Mouse (Mus musculus) embryonic facial prominence, embryonic 11.5 days (tissue): ENCODE results near the gene Gipr. TPM values are rescaled to one million over a fixed set of nuclear protein-coding genes. Genes with fewer than 3 reads are reported as not detected.
A peak's percentile ranks its signal among the peaks of the same experiment; 100 is the strongest.

ENCODE experiments used
- ATAC-seq: fragments of 200-750 bp; cut with Nextera tagmentation; replicated peaks from 2 replicates; pipeline ENCODE4 v1.8.0; 2017; ENCODE audit warnings: low read depth; ENCODE audit not compliant: insufficient number of reproducible peaks, low FRiP score, low TSS enrichment
- DNase-seq: peaks from one replicate; pipeline ENCODE4 v3.0.0-alpha.2; 2015; ENCODE audit warnings: low spot score
- H3K27ac ChIP-seq: fragments of 300-500 bp; sonication (generic); replicated peaks from 2 replicates; pipeline ENCODE4 v1.5.1; 2014; ENCODE audit warnings: mild to moderate bottlenecking, low read depth, low read length, control low read depth
- H3K27me3 ChIP-seq: fragments of 300-500 bp; sonication (generic); 2 replicates; pipeline ENCODE4 v1.6.1; 2014; ENCODE audit warnings: mild to moderate bottlenecking, low read length, moderate library complexity, mixed read lengths; ENCODE audit not compliant: control insufficient read depth, insufficient read depth
- H3K36me3 ChIP-seq: fragments of 300-500 bp; sonication (generic); replicated peaks from 2 replicates; pipeline ENCODE4 v1.6.1; 2014; ENCODE audit warnings: low read depth, mild to moderate bottlenecking, low read length, moderate library complexity, mixed read lengths; ENCODE audit not compliant: control insufficient read depth, insufficient read depth
- H3K4me1 ChIP-seq: fragments of 300-500 bp; sonication (generic); 2 replicates; pipeline ENCODE4 v1.6.1; 2014; ENCODE audit warnings: low read length, mixed read lengths; ENCODE audit not compliant: control insufficient read depth, insufficient read depth
- H3K4me2 ChIP-seq: fragments of 300-500 bp; sonication (generic); 2 replicates; pipeline ENCODE4 v1.6.1; 2014; ENCODE audit warnings: low read depth, mild to moderate bottlenecking, control low read depth, low read length, moderate library complexity
- H3K4me3 ChIP-seq: fragments of 300-500 bp; sonication (generic); 2 replicates; pipeline ENCODE4 v1.5.1; 2014; ENCODE audit warnings: low read depth, low read length, control low read depth
- H3K9ac ChIP-seq: fragments of 300-500 bp; sonication (generic); replicated peaks from 2 replicates; pipeline ENCODE4 v1.6.1; 2014; ENCODE audit warnings: mild to moderate bottlenecking, control low read depth, low read length
- H3K9me3 ChIP-seq: fragments of 300-500 bp; sonication (generic); replicated peaks from 2 replicates; pipeline ENCODE4 v1.6.1; 2016; ENCODE audit warnings: mild to moderate bottlenecking, low read length, inconsistent platforms, mixed read lengths; ENCODE audit not compliant: control insufficient read depth
- WGBS: fragments of 180-500 bp; shearing (Covaris S2); extraction: QIAGEN DNeasy Blood & Tissue Kit; methylation state at CpG from one replicate; pipeline ENCODE4 v1.1.7; 2014; 5-methylcytosine and 5-hydroxymethylcytosine counted together
- polyA plus RNA-seq: library from polyadenylated mRNA; unstranded; fragments of >200 nt; fragmentation: Nextera tagmentation; extraction: Ambion mirVana; gene quantifications from 2 replicates; pipeline ENCODE4 v1.2.1, GENCODE M21; 2014

Gipr gene
- polyA plus RNA-seq, 1 experiment from 2014 or later = 0.77 TPM

- Histone ChIP-seq H3K9ac (no peak overlapping the region), H3K27ac (no peak overlapping the region), H3K27me3 (peaks cover 9% of the 10 kb centered on the region), H3K4me2 (no peak overlapping the region), H3K4me3 (no peak overlapping the region), H3K4me1 (no peaks in the 10 kb centered on the region), H3K36me3 (no peaks in the 10 kb centered on the region), H3K9me3 (no peaks in the 10 kb centered on the region)
- no peak for ATAC-seq
- DNase-seq = no peak
- 87% methylated on average over 6 of the region's 6 CpGs for WGBS
Measured at GRCm38 (mm10) chr7:19184758-19185157, 18.8 kb upstream of the Gipr start.

- peaks cover 2% of the 10 kb centered on the region; the same call in 1 of the 2 replicates for H3K4me1 ChIP-seq
- H3K4me3 ChIP-seq = no peak overlapping the region
- DNase-seq (no peak), ATAC-seq (no peak)
- H3K27ac ChIP-seq = no peak overlapping the region
- no peak overlapping the region for H3K4me2 ChIP-seq
- H3K36me3 ChIP-seq = no peaks in the 10 kb centered on the region
- H3K9ac ChIP-seq = no peak overlapping the region
- H3K27me3 ChIP-seq = peaks cover 13% of the 10 kb centered on the region
- WGBS = 82% methylated on average over 2 of the region's 2 CpGs
- H3K9me3 ChIP-seq = no peaks in the 10 kb centered on the region
Measured at GRCm38 (mm10) chr7:19184250-19184649, 18.3 kb upstream of the Gipr start.

GRCm38 (mm10) chr7:19180862-19181429 is 15.0 kb upstream of the Gipr start:
- no peak for ATAC-seq

GRCm38 (mm10) chr7:19179936-19180335 is 14.0 kb upstream of the Gipr start:
- WGBS = 36% methylated on average over 6 of the region's 6 CpGs
- Histone ChIP-seq H3K9me3 (no peaks in the 10 kb centered on the region), H3K27ac (no peak overlapping the region), H3K4me2 (no peak overlapping the region), H3K9ac (no peak overlapping the region), H3K27me3 (peaks cover 47% of the 10 kb centered on the region), H3K4me1 (peaks cover 3% of the 10 kb centered on the region; the same call in 1 of the 2 replicates), H3K4me3 (no peak overlapping the region), H3K36me3 (no peaks in the 10 kb centered on the region)
- ATAC-seq (no peak), DNase-seq (no peak)

More at GRCm38 (mm10) chr7:19180862-19181429, 15.0 kb upstream of the Gipr start:
- DNase-seq = peak; percentile 64
- no peaks in the 10 kb centered on the region for H3K9me3 ChIP-seq
- no peak overlapping the region for H3K27ac ChIP-seq
- H3K27me3 ChIP-seq = peaks cover 42% of the 10 kb centered on the region
- peak overlapping the region; percentile 76 for H3K4me2 ChIP-seq
- peaks cover 3% of the 10 kb centered on the region; the same call in 1 of the 2 replicates for H3K4me1 ChIP-seq
- H3K9ac ChIP-seq = peak overlapping the region; percentile 68
- no peaks in the 10 kb centered on the region for H3K36me3 ChIP-seq
- peak overlapping the region; percentile 44 for H3K4me3 ChIP-seq
- 1% methylated on average over 26 of the region's 27 CpGs for WGBS

- H3K4me1 ChIP-seq = peaks cover 3% of the 10 kb centered on the region; the same call in 1 of the 2 replicates
- peaks cover 47% of the 10 kb centered on the region for H3K27me3 ChIP-seq
- H3K27ac ChIP-seq = no peak overlapping the region
Measured at GRCm38 (mm10) chr7:19179173-19179572, 13.2 kb upstream of the Gipr start.

GRCm38 (mm10) chr7:19178443-19179092 is 12.6 kb upstream of the Gipr start:
- Histone ChIP-seq H3K4me3 (no peak overlapping the region; the same call in 1 of the 2 replicates), H3K4me1 (peaks cover 3% of the 10 kb centered on the region; the same call in 1 of the 2 replicates), H3K27ac (no peak overlapping the region), H3K9me3 (no peaks in the 10 kb centered on the region), H3K27me3 (peaks cover 47% of the 10 kb centered on the region), H3K9ac (0 out of 2 replicates have a peak overlapping the region, but pooled peaks have one; percentile 5), H3K4me2 (peak overlapping the region; percentile 39; the same call in 1 of the 2 replicates), H3K36me3 (no peaks in the 10 kb centered on the region)
- ATAC-seq (no peak), DNase-seq (peak; percentile 79)
- WGBS = 5% methylated on average over 27 of the region's 27 CpGs

More at GRCm38 (mm10) chr7:19179173-19179572, 13.2 kb upstream of the Gipr start:
- Histone ChIP-seq H3K9ac (peak overlapping the region; percentile 2; the same call in 1 of the 2 replicates), H3K36me3 (no peaks in the 10 kb centered on the region), H3K4me3 (peak overlapping the region; percentile 22), H3K9me3 (no peaks in the 10 kb centered on the region), H3K4me2 (peak overlapping the region; percentile 39)
- ATAC-seq (no peak), DNase-seq (peak; percentile 77)
- WGBS = 1% methylated on average over 31 of the region's 32 CpGs

- Histone ChIP-seq H3K27me3 (peaks cover 47% of the 10 kb centered on the region), H3K4me1 (peaks cover 3% of the 10 kb centered on the region; the same call in 1 of the 2 replicates), H3K9me3 (no peaks in the 10 kb centered on the region), H3K4me3 (no peak overlapping the region), H3K9ac (no peak overlapping the region), H3K36me3 (no peaks in the 10 kb centered on the region), H3K4me2 (0 out of 2 replicates have a peak overlapping the region, but pooled peaks have one; percentile 0), H3K27ac (no peak overlapping the region)
- WGBS = 6% methylated on average over 18 of the region's 18 CpGs
- ATAC-seq (no peak), DNase-seq (no peak)
Measured at GRCm38 (mm10) chr7:19178035-19178434, 12.1 kb upstream of the Gipr start.

GRCm38 (mm10) chr7:19177216-19177615 is 11.3 kb upstream of the Gipr start:
- 75% methylated on average over 7 of the region's 7 CpGs for WGBS
- H3K4me2 ChIP-seq = no peak overlapping the region

More at GRCm38 (mm10) chr7:19177216-19177615, 11.3 kb upstream of the Gipr start:
- no peak for ATAC-seq
- H3K9me3 ChIP-seq = no peaks in the 10 kb centered on the region
- H3K27me3 ChIP-seq = peaks cover 47% of the 10 kb centered on the region
- H3K9ac ChIP-seq = no peak overlapping the region
- peaks cover 3% of the 10 kb centered on the region; the same call in 1 of the 2 replicates for H3K4me1 ChIP-seq
- H3K27ac ChIP-seq = no peak overlapping the region
- H3K4me3 ChIP-seq = no peak overlapping the region
- DNase-seq = no peak
- no peaks in the 10 kb centered on the region for H3K36me3 ChIP-seq
